Mouse (Mus musculus) 3134 (cell line): ENCODE measurements around the gene Sema5a.

Source experiments
- DNase-seq: peaks from one replicate; pipeline ENCODE4 v3.0.0-alpha.2; 2011; ENCODE audit warnings: low spot score; ENCODE audit not compliant: insufficient read length; ENCODE audit errors: extremely low read depth

Sema5a gene

GRCm38 (mm10) chr15:32297266-32297665 is 52.7 kb downstream of the Sema5a start:
- no peak for DNase-seq

GRCm38 (mm10) chr15:32298525-32298924 is 53.9 kb downstream of the Sema5a start:
- no peak for DNase-seq

- no peak for DNase-seq
Measured at GRCm38 (mm10) chr15:32300991-32301390, 56.4 kb downstream of the Sema5a start.

- peak; percentile 44 for DNase-seq
Measured at GRCm38 (mm10) chr15:32306557-32307243, 62.1 kb downstream of the Sema5a start.

- DNase-seq, result no peak
Measured at GRCm38 (mm10) chr15:32310834-32311233, 66.2 kb downstream of the Sema5a start.

GRCm38 (mm10) chr15:32311287-32311686 is 66.7 kb downstream of the Sema5a start:
- DNase-seq, result no peak

- DNase-seq, result peak; percentile 8
Measured at GRCm38 (mm10) chr15:32317074-32317473, 72.5 kb downstream of the Sema5a start.

GRCm38 (mm10) chr15:32320739-32321138 is 76.1 kb downstream of the Sema5a start:
- no peak for DNase-seq

GRCm38 (mm10) chr15:32322455-32323220 is 78.0 kb downstream of the Sema5a start:
- DNase-seq, result peak; percentile 69

GRCm38 (mm10) chr15:32323224-32323623 is 78.6 kb downstream of the Sema5a start:
- no peak for DNase-seq

GRCm38 (mm10) chr15:32324105-32324504 is 79.5 kb downstream of the Sema5a start:
- no peak for DNase-seq

GRCm38 (mm10) chr15:32328370-32329004 is 83.9 kb downstream of the Sema5a start:
- DNase-seq, result peak; percentile 83

- DNase-seq, result no peak
Measured at GRCm38 (mm10) chr15:32329670-32330330, 85.2 kb downstream of the Sema5a start.

- no peak for DNase-seq
Measured at GRCm38 (mm10) chr15:32330427-32330826, 85.8 kb downstream of the Sema5a start.

GRCm38 (mm10) chr15:32331037-32331436 is 86.4 kb downstream of the Sema5a start:
- no peak for DNase-seq

GRCm38 (mm10) chr15:32333456-32333855 is 88.8 kb downstream of the Sema5a start:
- peak; percentile 21 for DNase-seq

- no peak for DNase-seq
Measured at GRCm38 (mm10) chr15:32337810-32338209, 93.2 kb downstream of the Sema5a start.

GRCm38 (mm10) chr15:32338721-32339290 is 94.2 kb downstream of the Sema5a start:
- no peak for DNase-seq

GRCm38 (mm10) chr15:32339426-32339825 is 94.8 kb downstream of the Sema5a start:
- no peak for DNase-seq

- DNase-seq, result no peak
Measured at GRCm38 (mm10) chr15:32341423-32341822, 96.8 kb downstream of the Sema5a start.

GRCm38 (mm10) chr15:32343544-32343943 is 98.9 kb downstream of the Sema5a start:
- no peak for DNase-seq
